Mouse (Mus musculus) limb, embryonic 14.5 days (tissue): ENCODE data around the gene Synpo2l. TPM values are rescaled to one million over a fixed set of nuclear protein-coding genes. Genes with fewer than 3 reads are reported as not detected.

Source experiments
- ATAC-seq: fragments of 200-750 bp; cut with Nextera tagmentation; 2 replicates; pipeline ENCODE4 v1.8.0; 2017; ENCODE audit warnings: low read depth, moderate number of reproducible peaks, moderate TSS enrichment; ENCODE audit not compliant: low FRiP score
- DNase-seq: peaks from one replicate; pipeline ENCODE4 v3.0.0-alpha.2; 2015; ENCODE audit warnings: low spot score
- H3K27ac ChIP-seq: fragments of 300-500 bp; sonication (generic); replicated peaks from 2 replicates; pipeline ENCODE4 v1.5.1; 2014; ENCODE audit warnings: low read depth, mild to moderate bottlenecking, low read length, moderate library complexity, mixed read lengths
- H3K27me3 ChIP-seq: fragments of 300-500 bp; sonication (generic); 2 replicates; pipeline ENCODE4 v1.6.1; 2014; ENCODE audit warnings: low read length, mixed read lengths; ENCODE audit not compliant: control insufficient read depth, insufficient read depth
- H3K36me3 ChIP-seq: fragments of 300-500 bp; sonication (generic); 2 replicates; pipeline ENCODE4 v1.6.1; 2014; ENCODE audit warnings: mild to moderate bottlenecking, low read length, moderate library complexity, mixed read lengths; ENCODE audit not compliant: control insufficient read depth, insufficient read depth
- H3K4me1 ChIP-seq: fragments of 300-500 bp; sonication (generic); 2 replicates; pipeline ENCODE4 v1.6.1; 2014; ENCODE audit warnings: antibody characterized with exemption, low read length, mixed read lengths; ENCODE audit not compliant: control insufficient read depth, insufficient read depth
- H3K4me2 ChIP-seq: fragments of 300-500 bp; sonication (generic); replicated peaks from 2 replicates; pipeline ENCODE4 v1.6.1; 2014; ENCODE audit warnings: low read depth, mild to moderate bottlenecking, low read length, moderate library complexity; ENCODE audit not compliant: severe bottlenecking
- H3K4me3 ChIP-seq: fragments of 300-500 bp; sonication (generic); replicated peaks from 2 replicates; pipeline ENCODE4 v1.5.1; 2014; ENCODE audit warnings: low read length
- H3K9ac ChIP-seq: fragments of 300-500 bp; sonication (generic); 2 replicates; pipeline ENCODE4 v1.6.1; 2014; ENCODE audit warnings: mild to moderate bottlenecking, low read depth, low read length, moderate library complexity; ENCODE audit not compliant: severe bottlenecking
- H3K9me3 ChIP-seq: fragments of 300-500 bp; sonication (generic); 2 replicates; pipeline ENCODE4 v1.6.1; 2016; ENCODE audit warnings: low read length; ENCODE audit not compliant: control insufficient read depth
- POLR2A ChIP-seq: fragments of 200-500 bp; IDR thresholded peaks from 2 replicates; pipeline ENCODE4 v1.8.0; 2012; ENCODE audit warnings: inconsistent platforms, mild to moderate bottlenecking, moderate library complexity, borderline replicate concordance; ENCODE audit not compliant: insufficient read depth, insufficient read length; ENCODE audit errors: extremely low read depth
- WGBS: fragments of 180-500 bp; shearing (Covaris S2); extraction: QIAGEN DNeasy Blood & Tissue Kit; methylation state at CpG from one replicate; pipeline ENCODE4 v1.1.7; 2014; 5-methylcytosine and 5-hydroxymethylcytosine counted together
- polyA plus RNA-seq, 2 experiments: library from polyadenylated mRNA; depleted of rRNA in 1 of 2; stranded (reverse) in 1 of 2; unstranded in 1 of 2; fragments of >200 nt; fragmentation: Nextera tagmentation in 1 of 2; extraction: Ambion mirVana in 1 of 2; gene quantifications; 2 replicates each; pipeline versions ENCODE4 v1.2.1 to v1.2.3; 2012 to 2014

The Synpo2l gene
- polyA plus RNA-seq, 2 experiments = 25.4 to 31.5 TPM

DNA sequence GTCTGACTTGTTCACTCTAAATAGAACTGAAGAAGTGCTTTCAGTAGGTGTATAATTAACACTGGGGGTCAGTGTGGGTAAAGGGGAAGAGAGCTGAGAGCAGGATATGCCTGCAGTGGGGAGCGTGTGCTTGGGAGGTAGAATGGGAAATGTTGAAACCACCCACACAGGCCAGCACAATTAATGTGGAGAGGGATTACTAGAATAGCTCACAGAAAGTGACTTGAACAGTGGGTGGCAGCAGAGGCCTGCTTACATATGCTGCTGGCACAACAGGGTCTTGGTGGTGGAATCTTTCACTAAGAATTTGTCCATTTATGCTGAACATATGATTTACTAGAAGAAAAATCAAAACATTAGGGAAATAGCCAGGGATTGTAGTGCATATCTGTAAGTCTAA, 28.8 kb upstream of the Synpo2l start:
- Histone ChIP-seq H3K4me3 (peak overlapping the region; percentile 86), H3K4me1 (peaks cover 36% of the 10 kb centered on the region), H3K9ac (peak overlapping the region; percentile 25; the same call in 1 of the 2 replicates), H3K36me3 (peaks cover 33% of the 10 kb centered on the region), H3K4me2 (peak overlapping the region; percentile 72), H3K27ac (no peak overlapping the region), H3K9me3 (no peaks in the 10 kb centered on the region), H3K27me3 (no peaks in the 10 kb centered on the region)
- TF ChIP-seq POLR2A = no peak
- no peak for ATAC-seq
- 17% methylated on average over 1 of the region's 1 CpGs for WGBS
- DNase-seq = peak; percentile 71

DNA sequence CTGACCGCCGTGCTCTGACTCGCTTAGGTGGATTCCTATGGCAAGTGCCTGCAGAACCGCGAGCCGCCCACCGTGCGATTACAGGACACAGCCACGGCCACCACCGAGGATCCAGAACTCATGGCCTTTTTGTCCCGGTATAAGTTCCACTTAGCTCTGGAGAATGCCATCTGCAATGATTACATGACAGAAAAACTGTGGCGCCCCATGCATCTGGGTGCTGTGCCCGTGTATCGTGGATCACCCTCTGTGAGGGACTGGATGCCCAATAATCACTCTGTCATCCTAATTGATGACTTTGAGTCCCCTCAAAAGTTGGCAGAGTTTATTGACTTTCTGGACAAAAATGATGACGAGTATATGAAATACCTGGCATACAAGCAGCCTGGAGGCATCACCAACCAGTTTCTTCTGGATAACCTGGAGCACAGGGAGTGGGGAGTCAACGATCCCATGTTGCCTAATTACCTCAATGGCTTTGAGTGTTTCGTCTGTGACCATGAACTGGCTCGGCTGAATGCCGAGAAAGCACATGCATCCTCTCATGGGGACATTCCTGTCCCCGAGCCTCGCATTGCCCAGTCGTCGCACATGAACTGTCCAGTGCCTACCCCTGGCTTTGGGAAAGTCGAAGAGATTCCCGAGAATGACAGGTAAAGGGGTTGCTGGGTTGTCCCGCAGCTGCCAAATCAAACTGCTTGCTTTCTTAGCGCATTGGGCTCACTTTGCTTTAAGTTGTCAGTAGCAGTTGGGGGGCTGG, 27.8 kb upstream of the Synpo2l start:
- Histone ChIP-seq H3K9ac (peak overlapping the region; percentile 88), H3K27me3 (no peaks in the 10 kb centered on the region), H3K27ac (peak overlapping the region; percentile 95), H3K4me3 (peak overlapping the region; percentile 86), H3K4me2 (peak overlapping the region; percentile 72), H3K9me3 (no peaks in the 10 kb centered on the region), H3K36me3 (peaks cover 44% of the 10 kb centered on the region), H3K4me1 (peaks cover 29% of the 10 kb centered on the region)
- DNase-seq = no peak
- no peak for TF ChIP-seq POLR2A
- WGBS = 13% methylated on average over 27 of the region's 27 CpGs
- no peak for ATAC-seq

DNA sequence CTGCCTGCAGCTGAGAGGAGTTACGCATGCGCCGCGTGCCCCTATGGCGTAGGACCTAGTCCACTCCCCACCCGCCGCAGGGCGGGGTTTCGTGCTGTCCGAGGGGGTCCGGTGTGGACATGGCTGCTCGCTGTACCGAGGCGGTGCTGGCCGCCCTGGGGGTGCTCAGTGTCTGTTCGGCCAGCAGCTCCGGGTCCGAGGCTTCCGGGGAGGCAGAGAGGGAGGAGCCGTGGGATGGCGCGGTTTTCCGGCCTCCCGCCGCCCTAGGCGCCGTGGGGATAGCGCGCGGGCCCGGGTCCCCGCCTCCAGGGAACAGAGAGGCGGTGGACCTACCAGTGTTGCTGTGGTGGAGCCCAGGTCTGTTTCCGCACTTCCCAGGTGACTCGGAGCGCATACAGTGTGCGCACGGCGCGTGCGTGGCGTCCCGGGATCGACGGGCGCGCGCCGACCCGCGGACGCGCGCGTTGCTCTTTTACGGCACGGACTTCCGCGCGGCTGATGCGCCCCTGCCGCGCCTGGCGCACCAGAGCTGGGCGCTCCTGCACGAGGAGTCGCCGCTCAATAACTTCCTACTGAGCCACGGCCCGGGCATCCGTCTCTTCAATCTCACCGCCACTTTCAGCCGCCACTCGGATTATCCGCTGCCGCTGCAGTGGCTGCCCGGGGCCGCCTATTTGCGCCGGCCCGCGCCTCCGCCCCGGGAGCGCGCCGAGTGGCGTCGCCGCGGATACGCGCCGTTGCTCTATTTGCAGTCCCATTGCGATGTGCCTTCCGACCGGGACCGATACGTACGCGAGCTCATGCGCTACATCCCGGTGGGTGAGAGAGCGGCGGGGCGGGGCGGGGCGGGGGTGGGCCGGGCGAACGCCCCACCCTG, 27.0 kb upstream of the Synpo2l start, which contains the start of gene Fut11:
Fut11 (plus strand) TSS at position 85 of the 877 bp plus-strand sequence.
- peak within 1 kb of the TSS; percentile 86 for H3K4me3 ChIP-seq
- peak within 1 kb of the TSS; percentile 88 for H3K9ac ChIP-seq
- H3K9me3 ChIP-seq = no peaks in the 10 kb centered on the region
- H3K4me2 ChIP-seq = peak within 1 kb of the TSS; percentile 72
- WGBS = under 1% methylated on average over 104 of the region's 111 CpGs
- H3K27ac ChIP-seq = peak within 1 kb of the TSS; percentile 95
- ATAC-seq (peak; percentile 89), DNase-seq (peak; percentile 93)
- TF ChIP-seq POLR2A = peak; percentile 45; the same call in 1 of the 2 replicates
- peaks cover 29% of the 10 kb centered on the region for H3K4me1 ChIP-seq
- H3K36me3 ChIP-seq = peaks cover 51% of the 10 kb centered on the region
- no peaks in the 10 kb centered on the region for H3K27me3 ChIP-seq

DNA sequence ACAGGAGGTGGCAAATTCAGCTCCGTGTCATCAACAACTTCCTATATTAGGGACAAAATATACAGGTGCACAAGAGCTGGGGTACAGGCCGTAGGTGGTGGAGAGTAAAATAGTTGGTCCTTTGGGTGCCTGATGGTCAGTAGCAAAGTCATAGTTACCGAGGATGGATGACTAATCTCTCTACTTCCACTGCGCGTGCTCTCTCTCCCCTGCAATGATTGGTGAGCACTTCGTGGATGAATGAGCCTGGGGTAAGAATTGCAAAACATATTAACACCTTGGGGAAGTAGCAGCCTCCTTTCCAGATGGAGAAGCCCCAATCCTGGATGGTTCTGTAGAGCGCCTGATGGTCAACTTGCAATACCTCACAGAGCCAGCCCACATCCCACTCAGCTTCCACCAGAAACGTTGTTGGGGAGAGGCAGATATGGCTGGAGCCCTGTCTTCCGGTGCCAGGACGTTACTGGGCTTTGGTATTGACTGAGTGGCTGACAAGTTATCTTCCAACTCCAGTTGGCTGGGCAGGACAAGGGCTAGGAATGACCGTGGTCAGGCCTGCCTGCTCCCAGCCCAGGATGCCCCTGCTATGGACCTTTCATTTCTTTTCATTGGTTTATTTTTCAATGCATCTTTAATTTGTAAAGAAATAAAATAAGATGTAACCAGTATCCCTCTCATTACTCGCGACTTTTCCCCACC, 26.2 kb upstream of the Synpo2l start:
- Histone ChIP-seq H3K4me3 (peak overlapping the region; percentile 86), H3K9me3 (no peaks in the 10 kb centered on the region), H3K27ac (peak overlapping the region; percentile 95; the same call in 1 of the 2 replicates), H3K4me1 (peaks cover 25% of the 10 kb centered on the region), H3K9ac (peak overlapping the region; percentile 88), H3K27me3 (no peaks in the 10 kb centered on the region), H3K4me2 (peak overlapping the region; percentile 72), H3K36me3 (peaks cover 58% of the 10 kb centered on the region)
- peak; percentile 11 for ATAC-seq
- 46% methylated on average over 13 of the region's 13 CpGs for WGBS
- TF ChIP-seq POLR2A = no peak
- no peak for DNase-seq
